ENCODE assay signal across 8 mouse cellular contexts in genomic region chr7:63938914-63939396, GRCm38 (mm10). TPM values are rescaled to one million over a fixed set of nuclear protein-coding genes. Genes with fewer than 3 reads are reported as not detected.
DNase-seq lines count a peak whose midpoint lies in the region; ATAC-seq lines count a peak whose summit lies in the region.

Gene Klf13, minus strand, starts transcription at chr7:63938915.

- no peaks in the 10 kb centered on the region for H3K27me3 ChIP-seq in hindbrain, embryonic 12.5 days

- H3K9ac ChIP-seq in hindbrain, embryonic 12.5 days, result peak within 1 kb of the TSS; percentile 90

- H3K36me3 ChIP-seq in hindbrain, embryonic 12.5 days, result no peaks in the 10 kb centered on the region

- no peaks in the 10 kb centered on the region for H3K9me3 ChIP-seq in hindbrain, embryonic 12.5 days (replicated peaks)

- under 1% methylated on average over 50 of the region's 50 CpGs for WGBS in hindbrain, embryonic 12.5 days

- H3K4me2 ChIP-seq in hindbrain, embryonic 12.5 days (replicated peaks), result peak within 1 kb of the TSS; percentile 90

- peaks cover 29% of the 10 kb centered on the region for H3K4me1 ChIP-seq in hindbrain, embryonic 12.5 days

- ATAC-seq in hindbrain, embryonic 12.5 days (ENCODE audit: low FRiP score), result peak; percentile 95

- peak within 1 kb of the TSS; percentile 97 for H3K27ac ChIP-seq in hindbrain, embryonic 12.5 days

- DNase-seq in NIH3T3 (ENCODE audit: low read depth), result peak; percentile 99
- DNase-seq in cerebellum, postnatal 10 days, result peak; percentile 96 to 98
- DNase-seq in frontal cortex, postnatal 10 days (ENCODE audit: low spot score in 2 of 2), result peak; percentile 98 to 99
- DNase-seq in layer of hippocampus, postnatal 14 days (ENCODE audit: low spot score in 2 of 2), result peak; percentile 97 to 98
- DNase-seq in lung, postnatal 14 days, result peak; percentile 96
- peak; percentile 93 for DNase-seq in retina, adult 2 months (ENCODE audit: low read depth, low spot score)
- peak; percentile 96 to 99 for DNase-seq in thymus, postnatal 36 days

- H3K4me3 ChIP-seq in hindbrain, embryonic 12.5 days, result peak within 1 kb of the TSS; percentile 68

RNA-seq across cellular contexts. Expression of gene Klf13, which starts in this region (rescaled TPM):
- 28.1 and 30.1 TPM in 2 replicates for polyA plus RNA-seq in hindbrain, embryonic 12.5 days (2016; fragmentation: Nextera tagmentation; extraction: Ambion mirVana)
- total RNA-seq in layer of hippocampus, postnatal 14 days (2021), result 100 to 1,000 TPM; 170 to 173 TPM

Comparison
In these comparisons a context has a peak if more than half of its experiments do, and no peak if none do; other contexts are left out.
1. Peak in every context shown above with its lines: DNase-seq, ATAC-seq, H3K4me3 ChIP-seq and H3K27ac ChIP-seq.